Mouse (Mus musculus): ENCODE measurements around the gene Pcnx2. TPM values are rescaled to one million over a fixed set of nuclear protein-coding genes. Genes with fewer than 3 reads are reported as not detected.

Gene Pcnx2
- total RNA-seq, 2 experiments from 2014 or later = 0.50 to 0.80 TPM

- DNase-seq = peak in 1 of 2 experiments; percentile 59
Measured at GRCm38 (mm10) chr8:125898899-125899298, 782 bp upstream of the Pcnx2 start.

- DNase-seq = no peak
Measured at GRCm38 (mm10) chr8:125897388-125897787, 729 bp downstream of the Pcnx2 start.

- DNase-seq = no peak
Measured at GRCm38 (mm10) chr8:125889920-125890319, 8.2 kb downstream of the Pcnx2 start.

- DNase-seq = no peak
Measured at GRCm38 (mm10) chr8:125887549-125887948, 10.6 kb downstream of the Pcnx2 start.

GRCm38 (mm10) chr8:125880447-125880846 is 17.7 kb downstream of the Pcnx2 start:
- DNase-seq = peak in 1 of 2 experiments; percentile 16

- no peak for DNase-seq
Measured at GRCm38 (mm10) chr8:125873250-125873534, 24.9 kb downstream of the Pcnx2 start.

GRCm38 (mm10) chr8:125872501-125873249 is 25.4 kb downstream of the Pcnx2 start:
- peak in 1 of 2 experiments; percentile 13 for DNase-seq

GRCm38 (mm10) chr8:125870821-125871321 is 27.2 kb downstream of the Pcnx2 start:
- peak; percentile 52 to 79 for DNase-seq

GRCm38 (mm10) chr8:125870179-125870702 is 27.9 kb downstream of the Pcnx2 start:
- DNase-seq = no peak

GRCm38 (mm10) chr8:125869739-125870138 is 28.4 kb downstream of the Pcnx2 start:
- no peak for DNase-seq

GRCm38 (mm10) chr8:125868552-125868951 is 29.6 kb downstream of the Pcnx2 start:
- DNase-seq = no peak

- DNase-seq = no peak
Measured at GRCm38 (mm10) chr8:125866125-125866524, 32.0 kb downstream of the Pcnx2 start.

- DNase-seq = no peak
Measured at GRCm38 (mm10) chr8:125857251-125857650, 40.9 kb downstream of the Pcnx2 start.

- DNase-seq = no peak
Measured at GRCm38 (mm10) chr8:125856160-125856559, 42.0 kb downstream of the Pcnx2 start.

- no peak for DNase-seq
Measured at GRCm38 (mm10) chr8:125854379-125854778, 43.7 kb downstream of the Pcnx2 start.

- peak in 1 of 2 experiments; percentile 11 for DNase-seq
Measured at GRCm38 (mm10) chr8:125853300-125853699, 44.8 kb downstream of the Pcnx2 start.

GRCm38 (mm10) chr8:125849181-125849580 is 48.9 kb downstream of the Pcnx2 start:
- DNase-seq = no peak

- no peak for DNase-seq
Measured at GRCm38 (mm10) chr8:125847842-125848241, 50.3 kb downstream of the Pcnx2 start.

- no peak for DNase-seq
Measured at GRCm38 (mm10) chr8:125845281-125845680, 52.8 kb downstream of the Pcnx2 start.

- no peak for DNase-seq
Measured at GRCm38 (mm10) chr8:125843122-125843836, 54.8 kb downstream of the Pcnx2 start.

GRCm38 (mm10) chr8:125842158-125842557 is 56.0 kb downstream of the Pcnx2 start:
- no peak for DNase-seq

GRCm38 (mm10) chr8:125824688-125825087 is 73.4 kb downstream of the Pcnx2 start:
- no peak for DNase-seq

- DNase-seq = no peak
Measured at GRCm38 (mm10) chr8:125823719-125824118, 74.4 kb downstream of the Pcnx2 start.

Data from heart, adult 18-20 months (tissue).